Mouse (Mus musculus): ENCODE data around the gene Slc7a1. TPM values are rescaled to one million over a fixed set of nuclear protein-coding genes. Genes with fewer than 3 reads are reported as not detected.

Gene Slc7a1
- polyA plus RNA-seq, 1 experiment from 2014 or later, result 17.7 TPM

DNA sequence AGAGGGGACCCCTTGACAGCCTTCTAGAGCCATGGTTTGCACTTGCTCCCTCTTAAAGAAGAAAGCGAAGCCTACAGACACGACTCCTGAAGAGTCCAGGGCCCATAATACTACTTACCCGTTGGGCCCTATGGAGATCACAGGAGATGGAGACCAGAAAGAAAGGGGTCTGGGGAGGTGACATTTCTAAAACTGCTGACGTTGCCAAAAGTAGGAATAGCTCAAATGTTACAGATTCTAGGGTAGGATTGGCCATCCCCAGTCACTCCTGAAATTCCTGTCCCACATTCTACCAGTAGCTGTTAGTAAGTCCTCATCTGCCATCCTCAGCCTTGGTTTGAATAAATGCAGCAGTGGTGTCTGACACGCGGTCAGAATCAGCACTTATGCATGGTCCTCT lies 117.6 kb downstream of the Slc7a1 start:
- Histone ChIP-seq H3K9ac (no peak overlapping the region), H3K36me3 (no peaks in the 10 kb centered on the region), H3K4me2 (no peak overlapping the region), H3K9me3 (replicated peaks) (no peaks in the 10 kb centered on the region), H3K27ac (no peak overlapping the region), H3K4me3 (replicated peaks) (no peak overlapping the region), H3K4me1 (replicated peaks) (no peaks in the 10 kb centered on the region), H3K27me3 (no peaks in the 10 kb centered on the region)
- 63% methylated on average over 6 of the region's 6 CpGs for WGBS (ENCODE audit: insufficient replicate concordance)
- ATAC-seq (ENCODE audit: low read depth), result no peak
- DNase-seq, result no peak

DNA sequence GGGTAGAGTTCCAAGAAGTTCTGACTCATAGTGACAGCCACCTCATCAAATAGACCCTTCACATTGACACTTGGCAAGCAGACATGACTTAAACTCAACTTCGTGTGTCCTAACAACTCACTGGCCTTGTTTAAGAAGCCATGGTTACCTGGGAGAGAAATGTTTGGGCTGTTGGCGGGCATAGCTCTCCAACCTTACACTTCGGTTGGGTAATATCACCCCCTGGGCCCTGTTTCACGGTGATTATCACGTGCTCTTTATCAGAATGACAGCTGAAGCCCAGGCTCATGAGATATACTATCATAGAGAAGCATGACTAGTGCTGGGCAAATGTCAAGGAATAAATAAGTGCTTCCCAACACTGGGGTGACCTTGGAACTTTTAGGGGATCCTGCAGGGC lies 119.4 kb downstream of the Slc7a1 start:
- no peak overlapping the region for H3K4me3 ChIP-seq (replicated peaks)
- H3K27ac ChIP-seq, result no peak overlapping the region
- no peaks in the 10 kb centered on the region for H3K27me3 ChIP-seq
- no peaks in the 10 kb centered on the region for H3K36me3 ChIP-seq
- no peak for ATAC-seq (ENCODE audit: low read depth)
- H3K4me1 ChIP-seq (replicated peaks), result no peaks in the 10 kb centered on the region
- no peak for DNase-seq
- WGBS (ENCODE audit: insufficient replicate concordance), result 50% methylated on average over 5 of the region's 5 CpGs
- H3K9ac ChIP-seq, result no peak overlapping the region
- H3K4me2 ChIP-seq, result no peak overlapping the region
- H3K9me3 ChIP-seq (replicated peaks), result no peaks in the 10 kb centered on the region

DNA sequence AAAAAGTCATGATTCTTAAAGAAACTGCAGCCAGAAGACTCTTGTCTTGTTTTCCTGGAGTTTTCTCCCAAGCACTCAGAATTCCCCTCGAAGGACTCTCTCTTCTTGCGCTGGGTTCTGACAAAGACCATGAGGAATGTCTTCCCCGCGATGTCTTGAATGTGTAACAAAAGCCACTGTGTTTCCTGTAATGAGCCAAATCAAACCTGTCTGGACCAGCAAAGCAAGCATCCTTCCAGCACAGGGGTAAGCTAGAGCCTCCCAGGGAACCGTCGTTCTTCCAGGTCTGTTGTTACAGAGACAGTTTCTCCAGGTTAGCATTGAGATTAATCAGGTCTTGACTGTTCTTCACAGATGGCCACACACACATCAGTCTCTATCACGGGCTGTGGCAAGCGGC lies 121.5 kb downstream of the Slc7a1 start:
- ATAC-seq (ENCODE audit: low read depth) (no peak), DNase-seq (no peak)
- Histone ChIP-seq H3K27ac (no peak overlapping the region), H3K4me3 (replicated peaks) (no peak overlapping the region), H3K27me3 (no peaks in the 10 kb centered on the region), H3K4me1 (replicated peaks) (no peaks in the 10 kb centered on the region), H3K36me3 (no peaks in the 10 kb centered on the region), H3K4me2 (no peak overlapping the region), H3K9me3 (replicated peaks) (no peaks in the 10 kb centered on the region), H3K9ac (no peak overlapping the region)
- WGBS (ENCODE audit: insufficient replicate concordance), result 76% methylated on average over 8 of the region's 8 CpGs

Other genes with a start within 250 kb of the Slc7a1 start
- 18.5 and 21.0 TPM in 2 replicates for gene Ubl3, start 152.9 kb upstream of the Slc7a1 start, polyA plus RNA-seq (2015; fragmentation: Nextera tagmentation; extraction: Ambion mirVana)